Mouse (Mus musculus) hindbrain, embryonic 10.5 days (tissue): ENCODE data around the gene Fbxo17. TPM values are rescaled to one million over a fixed set of nuclear protein-coding genes. Genes with fewer than 3 reads are reported as not detected.
A peak's percentile ranks its signal among the peaks of the same experiment; 100 is the strongest.

Source experiments
- DNase-seq: peaks from one replicate; pipeline ENCODE4 v3.0.0-alpha.2; 2017; ENCODE audit warnings: low spot score
- H3K27ac ChIP-seq: fragments of 300-500 bp; sonication (generic); 2 replicates; pipeline ENCODE4 v1.5.1; 2016; ENCODE audit warnings: mild to moderate bottlenecking, moderate library complexity
- H3K27me3 ChIP-seq: fragments of 300-500 bp; sonication (generic); 2 replicates; pipeline ENCODE4 v1.6.1; 2016; ENCODE audit warnings: mild to moderate bottlenecking; ENCODE audit not compliant: poor library complexity, insufficient read depth, severe bottlenecking
- H3K36me3 ChIP-seq: fragments of 300-500 bp; sonication (generic); 2 replicates; pipeline ENCODE4 v1.6.1; 2016; ENCODE audit warnings: mild to moderate bottlenecking, moderate library complexity
- H3K4me1 ChIP-seq: fragments of 300-500 bp; sonication (generic); replicated peaks from 2 replicates; pipeline ENCODE4 v1.6.1; 2016; ENCODE audit warnings: mild to moderate bottlenecking
- H3K4me3 ChIP-seq: fragments of 300-500 bp; sonication (generic); 2 replicates; pipeline ENCODE4 v1.5.1; 2016; ENCODE audit warnings: mild to moderate bottlenecking, moderate library complexity
- H3K9me3 ChIP-seq: fragments of 300-500 bp; sonication (generic); 2 replicates; pipeline ENCODE4 v1.6.1; 2016; ENCODE audit warnings: mild to moderate bottlenecking, moderate library complexity
- WGBS: fragments of 180-500 bp; shearing (Covaris S2); methylation state at CpG from one replicate; pipeline ENCODE4 v1.1.7; 2016; 5-methylcytosine and 5-hydroxymethylcytosine counted together
- polyA plus RNA-seq: library from polyadenylated mRNA; unstranded; fragments of >200 nt; fragmentation: Nextera tagmentation; extraction: Ambion mirVana; gene quantifications from 2 replicates; pipeline ENCODE4 v1.2.1, GENCODE M21; 2016

The Fbxo17 gene
- polyA plus RNA-seq, 1 experiment from 2014 or later, result 8.8 TPM

- Histone ChIP-seq H3K9me3 (no peaks in the 10 kb centered on the region; the same call in 1 of the 2 replicates), H3K36me3 (peaks cover 88% of the 10 kb centered on the region), H3K27me3 (no peaks in the 10 kb centered on the region), H3K4me1 (no peaks in the 10 kb centered on the region), H3K27ac (no peak overlapping the region), H3K4me3 (no peak overlapping the region)
- WGBS, result 94% methylated on average over 7 of the region's 7 CpGs
- no peak for DNase-seq
Observed at GRCm38 (mm10) chr7:28749935-28750334, 33.3 kb downstream of the Fbxo17 start.

- H3K4me3 ChIP-seq, result peak within 1 kb of the TSS; percentile 30
- peaks cover 25% of the 10 kb centered on the region for H3K27me3 ChIP-seq
- H3K9me3 ChIP-seq, result no peaks in the 10 kb centered on the region
- peaks cover 68% of the 10 kb centered on the region for H3K36me3 ChIP-seq
- H3K27ac ChIP-seq, result no peak within 1 kb of the TSS
- no peak for DNase-seq
- peaks cover 14% of the 10 kb centered on the region for H3K4me1 ChIP-seq
- WGBS, result 9% methylated on average over 17 of the region's 17 CpGs
Observed at GRCm38 (mm10) chr7:28756079-28756478, 39.5 kb downstream of the Fbxo17 start, which contains the start of gene Ccer2. Gene Ccer2 (plus strand): TSS chr7:28756174.

- Histone ChIP-seq H3K4me3 (no peak overlapping the region), H3K36me3 (peaks cover 55% of the 10 kb centered on the region), H3K27me3 (peaks cover 25% of the 10 kb centered on the region), H3K27ac (no peak overlapping the region), H3K4me1 (peaks cover 14% of the 10 kb centered on the region), H3K9me3 (no peaks in the 10 kb centered on the region)
- WGBS, result 83% methylated on average over 13 of the region's 13 CpGs
- DNase-seq, result no peak
Observed at GRCm38 (mm10) chr7:28758623-28759022, 42.0 kb downstream of the Fbxo17 start.

GRCm38 (mm10) chr7:28761907-28762306 lies 45.3 kb downstream of the Fbxo17 start:
- Histone ChIP-seq H3K4me3 (no peak overlapping the region), H3K27me3 (peaks cover 8% of the 10 kb centered on the region), H3K4me1 (peaks cover 14% of the 10 kb centered on the region), H3K36me3 (peaks cover 45% of the 10 kb centered on the region), H3K9me3 (no peaks in the 10 kb centered on the region), H3K27ac (no peak overlapping the region)
- WGBS, result 92% methylated on average over 9 of the region's 9 CpGs
- no peak for DNase-seq

GRCm38 (mm10) chr7:28765211-28765610 lies 48.6 kb downstream of the Fbxo17 start:
- peaks cover 39% of the 10 kb centered on the region for H3K4me1 ChIP-seq
- no peak for DNase-seq
- WGBS, result 87% methylated on average over 6 of the region's 6 CpGs

GRCm38 (mm10) chr7:28766173-28766879 lies 49.7 kb downstream of the Fbxo17 start, which contains the start of gene Sirt2:
Gene Sirt2 (plus strand): TSS chr7:28766735.
- Histone ChIP-seq H3K27me3 (no peaks in the 10 kb centered on the region), H3K36me3 (peaks cover 9% of the 10 kb centered on the region), H3K27ac (peak within 1 kb of the TSS; percentile 86), H3K4me1 (peaks cover 39% of the 10 kb centered on the region), H3K9me3 (no peaks in the 10 kb centered on the region), H3K4me3 (peak within 1 kb of the TSS; percentile 82)
- DNase-seq, result peak; percentile 98
- under 1% methylated on average over 45 of the region's 45 CpGs for WGBS

More at GRCm38 (mm10) chr7:28765211-28765610, 48.6 kb downstream of the Fbxo17 start:
- Histone ChIP-seq H3K9me3 (no peaks in the 10 kb centered on the region), H3K4me3 (peak overlapping the region; percentile 82), H3K36me3 (peaks cover 20% of the 10 kb centered on the region), H3K27me3 (no peaks in the 10 kb centered on the region), H3K27ac (no peak overlapping the region)

- peak overlapping the region; percentile 82 for H3K4me3 ChIP-seq
- 7% methylated on average over 14 of the region's 14 CpGs for WGBS
- DNase-seq, result no peak
Observed at GRCm38 (mm10) chr7:28766910-28767309, 50.3 kb downstream of the Fbxo17 start.

GRCm38 (mm10) chr7:28767462-28767965 lies 50.9 kb downstream of the Fbxo17 start, which contains the start of gene Nfkbib:
Gene Nfkbib (minus strand): TSS chr7:28767512.
- whole genome bisulfite sequencing, result 70% methylated on average over 7 of the region's 7 CpGs
- Histone ChIP-seq H3K36me3 (peaks cover 10% of the 10 kb centered on the region), H3K9me3 (no peaks in the 10 kb centered on the region), H3K27ac (peak within 1 kb of the TSS; percentile 86), H3K27me3 (no peaks in the 10 kb centered on the region), H3K4me1 (peaks cover 39% of the 10 kb centered on the region), H3K4me3 (peak within 1 kb of the TSS; percentile 82)
- DNase-seq, result no peak

More at GRCm38 (mm10) chr7:28766910-28767309, 50.3 kb downstream of the Fbxo17 start:
- no peaks in the 10 kb centered on the region for H3K27me3 ChIP-seq
- H3K36me3 ChIP-seq, result peaks cover 8% of the 10 kb centered on the region
- no peaks in the 10 kb centered on the region for H3K9me3 ChIP-seq
- peaks cover 39% of the 10 kb centered on the region for H3K4me1 ChIP-seq
- H3K27ac ChIP-seq, result peak overlapping the region; percentile 86

- no peak for DNase-seq
- no peaks in the 10 kb centered on the region for H3K27me3 ChIP-seq
- H3K9me3 ChIP-seq, result no peaks in the 10 kb centered on the region
- 92% methylated on average over 9 of the region's 9 CpGs for WGBS
- H3K4me3 ChIP-seq, result no peak overlapping the region
- H3K27ac ChIP-seq, result no peak overlapping the region
- H3K4me1 ChIP-seq, result peaks cover 51% of the 10 kb centered on the region
- H3K36me3 ChIP-seq, result peaks cover 10% of the 10 kb centered on the region
Observed at GRCm38 (mm10) chr7:28769414-28769958, 52.9 kb downstream of the Fbxo17 start.

- H3K36me3 ChIP-seq, result peaks cover 15% of the 10 kb centered on the region
- no peak for DNase-seq
- H3K4me3 ChIP-seq, result no peak overlapping the region
- WGBS, result 90% methylated on average over 3 of the region's 3 CpGs
- H3K27me3 ChIP-seq, result no peaks in the 10 kb centered on the region
- H3K27ac ChIP-seq, result no peak overlapping the region
- peaks cover 45% of the 10 kb centered on the region for H3K4me1 ChIP-seq
- no peaks in the 10 kb centered on the region for H3K9me3 ChIP-seq
Observed at GRCm38 (mm10) chr7:28770309-28770708, 53.7 kb downstream of the Fbxo17 start.

GRCm38 (mm10) chr7:28771867-28772266 lies 55.3 kb downstream of the Fbxo17 start:
- DNase-seq, result no peak
- Histone ChIP-seq H3K9me3 (no peaks in the 10 kb centered on the region), H3K4me3 (no peak overlapping the region), H3K36me3 (peaks cover 30% of the 10 kb centered on the region), H3K27me3 (no peaks in the 10 kb centered on the region), H3K4me1 (peaks cover 38% of the 10 kb centered on the region), H3K27ac (no peak overlapping the region)
- WGBS, result 94% methylated on average over 11 of the region's 11 CpGs

- 68% methylated on average over 3 of the region's 3 CpGs for WGBS
Observed at GRCm38 (mm10) chr7:28773163-28773562, 56.6 kb downstream of the Fbxo17 start.

GRCm38 (mm10) chr7:28774164-28774563 lies 57.6 kb downstream of the Fbxo17 start:
- 61% methylated on average over 12 of the region's 12 CpGs for WGBS
- Histone ChIP-seq H3K4me1 (peaks cover 16% of the 10 kb centered on the region), H3K4me3 (no peak overlapping the region), H3K27ac (peak overlapping the region; percentile 50), H3K9me3 (no peaks in the 10 kb centered on the region), H3K27me3 (no peaks in the 10 kb centered on the region), H3K36me3 (peaks cover 39% of the 10 kb centered on the region)
- peak; percentile 31 for DNase-seq

More at GRCm38 (mm10) chr7:28773163-28773562, 56.6 kb downstream of the Fbxo17 start:
- no peak for DNase-seq
- Histone ChIP-seq H3K36me3 (peaks cover 34% of the 10 kb centered on the region), H3K4me3 (no peak overlapping the region), H3K27me3 (no peaks in the 10 kb centered on the region), H3K27ac (peak overlapping the region; percentile 50), H3K4me1 (peaks cover 25% of the 10 kb centered on the region), H3K9me3 (no peaks in the 10 kb centered on the region)
